Mouse (Mus musculus) monocyte, adult 2 months (primary cell): ENCODE results near the gene Selenoo.

Source experiments
- DNase-seq, 2 experiments: peaks; one replicate each; pipeline ENCODE4 v3.0.0; 2022; ENCODE audit warnings: low spot score in 2 of 2, low read depth in 1 of 2

Selenoo gene

DNA sequence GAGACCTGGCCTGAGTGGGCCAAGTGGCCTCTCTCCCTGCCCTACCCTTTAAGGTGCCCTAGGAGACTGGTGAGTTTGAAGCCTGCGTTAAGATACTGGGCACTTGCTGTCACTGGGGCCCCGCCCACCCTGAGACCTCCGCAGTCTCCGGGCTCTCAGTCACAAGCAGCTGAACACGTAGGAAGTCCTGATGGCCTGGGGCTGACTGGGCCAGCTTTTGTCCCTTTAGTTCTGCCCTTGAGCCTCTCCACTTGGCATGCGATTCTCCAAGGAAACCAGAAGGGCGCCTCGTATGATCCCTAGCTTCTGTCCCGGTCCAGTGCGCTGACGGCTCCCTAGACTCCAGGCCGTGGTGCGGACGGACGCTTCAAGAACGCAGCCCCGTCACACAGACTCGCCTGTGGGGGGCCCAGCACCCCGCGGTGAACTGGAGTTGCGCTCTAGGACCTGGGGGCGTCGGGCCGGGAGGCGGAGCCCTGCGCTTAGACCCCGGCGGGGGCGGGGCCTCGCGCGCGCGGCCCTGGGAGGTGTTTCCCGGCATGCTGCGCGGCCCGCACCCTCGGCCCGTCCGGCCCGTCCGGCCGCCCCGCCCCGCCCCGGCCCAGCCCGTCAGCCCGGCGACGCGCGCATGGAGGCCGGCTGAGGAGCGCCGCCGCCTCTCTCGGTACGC, 13.3 kb upstream of the Selenoo start:
- peak; percentile 31 to 62 for DNase-seq

DNA sequence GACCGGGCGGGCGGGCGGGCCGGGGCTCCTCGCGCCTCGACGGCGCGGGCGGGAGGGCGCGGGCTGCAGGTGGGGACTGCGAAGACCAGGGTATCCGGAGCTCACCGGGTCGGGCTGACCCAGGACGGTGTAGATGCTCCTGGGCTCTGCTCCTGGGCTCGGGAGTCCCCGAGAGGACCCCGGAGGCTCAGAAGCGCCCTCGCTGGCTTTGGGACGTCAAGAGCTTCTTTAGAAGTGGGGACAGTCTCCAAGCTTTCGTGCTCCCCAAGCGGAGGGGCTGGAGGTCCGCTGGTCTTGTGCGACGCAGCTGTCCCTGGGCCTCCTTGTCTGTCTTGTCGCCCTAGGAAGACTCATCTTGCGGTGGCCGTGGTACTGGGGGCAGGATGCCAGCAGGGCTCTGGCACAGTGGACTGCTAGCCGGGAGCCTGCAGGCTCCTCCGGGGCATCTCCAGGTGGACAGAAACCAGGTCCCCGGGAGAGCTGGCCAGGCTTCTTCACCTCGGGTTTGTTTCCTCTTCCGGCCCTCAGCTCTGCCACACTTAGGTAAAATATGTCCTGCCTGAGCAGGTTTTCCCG, 12.6 kb upstream of the Selenoo start:
- DNase-seq = no peak

GRCm38 (mm10) chr15:89078208-89078836, 10.6 kb upstream of the Selenoo start:
- peak; percentile 24 to 56 for DNase-seq

GRCm38 (mm10) chr15:89083906-89084305, 5.0 kb upstream of the Selenoo start:
- no peak for DNase-seq

DNA sequence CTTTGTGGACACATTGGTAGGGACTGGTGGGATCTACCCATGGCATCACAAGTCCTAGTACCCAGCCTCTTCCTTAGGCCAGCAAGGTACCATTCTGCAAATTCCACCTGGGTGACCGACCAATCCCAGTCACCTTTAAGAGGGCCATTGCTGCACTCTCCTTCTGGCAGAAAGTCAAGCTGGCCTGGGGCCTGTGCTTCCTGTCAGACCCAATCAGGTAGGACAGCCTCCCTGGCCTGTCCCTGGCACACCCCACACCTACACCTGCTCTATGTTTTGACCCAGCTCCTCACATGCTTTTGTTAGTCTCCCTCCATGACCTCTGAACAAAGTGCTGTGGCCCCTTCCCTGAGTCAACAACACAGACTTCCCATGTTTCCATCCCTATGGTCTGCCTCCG, 4.1 kb upstream of the Selenoo start:
- DNase-seq = no peak

DNA sequence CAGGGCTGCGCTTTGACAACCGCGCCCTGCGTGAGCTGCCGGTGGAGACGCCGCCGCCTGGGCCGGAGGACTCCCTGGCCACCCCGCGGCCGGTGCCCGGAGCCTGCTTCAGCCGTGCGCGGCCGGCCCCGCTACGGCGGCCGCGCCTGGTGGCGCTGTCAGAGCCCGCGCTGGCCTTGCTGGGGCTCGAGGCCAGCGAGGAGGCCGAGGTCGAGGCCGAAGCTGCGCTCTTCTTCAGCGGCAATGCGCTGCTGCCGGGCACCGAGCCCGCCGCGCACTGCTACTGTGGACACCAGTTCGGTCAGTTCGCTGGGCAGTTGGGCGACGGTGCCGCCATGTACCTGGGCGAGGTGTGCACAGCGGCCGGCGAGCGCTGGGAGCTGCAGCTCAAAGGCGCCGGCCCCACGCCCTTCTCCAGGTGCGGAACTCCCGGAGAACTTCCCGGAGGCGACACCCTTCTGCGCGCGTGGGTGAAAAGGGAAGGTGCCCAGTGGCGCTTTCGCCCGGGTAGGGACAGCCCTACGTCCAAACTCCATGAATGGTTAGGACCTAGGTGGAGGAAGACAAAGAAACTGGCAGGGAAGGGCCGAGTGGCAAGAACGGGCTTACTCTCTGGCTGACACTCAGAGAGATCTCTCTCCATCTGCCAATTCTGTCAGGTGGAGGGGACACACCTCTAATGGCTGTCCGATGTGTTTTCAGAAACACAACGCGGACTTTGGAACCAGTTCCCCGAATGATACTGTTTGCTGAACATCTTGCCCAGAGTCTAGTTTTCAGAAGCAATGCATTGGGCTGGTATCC, 566 bp downstream of the Selenoo start:
- no peak for DNase-seq

GRCm38 (mm10) chr15:89090662-89091061, 1.8 kb downstream of the Selenoo start:
- DNase-seq = no peak

DNA sequence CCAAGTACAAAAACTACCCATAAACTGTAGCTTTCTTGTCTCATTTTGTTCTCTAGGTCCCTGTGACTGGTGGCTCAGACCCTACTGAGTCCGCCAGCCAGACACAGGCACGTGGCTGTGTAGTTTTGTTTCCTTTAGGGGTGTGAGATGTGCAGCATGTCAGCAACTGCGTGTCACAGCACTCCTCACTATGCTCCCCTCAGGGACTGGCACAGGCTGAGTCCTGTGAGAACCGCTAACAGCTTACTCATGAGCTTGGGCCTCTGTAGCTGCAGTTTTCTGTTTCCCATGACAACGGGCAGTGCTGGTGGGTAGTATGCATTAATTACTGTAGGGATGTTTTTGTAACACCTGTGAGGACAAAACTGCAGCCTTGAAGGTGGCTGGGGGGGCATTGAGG, 3.3 kb downstream of the Selenoo start:
- no peak for DNase-seq

GRCm38 (mm10) chr15:89097450-89097849, 8.6 kb downstream of the Selenoo start:
- no peak for DNase-seq

GRCm38 (mm10) chr15:89098616-89099015, 9.7 kb downstream of the Selenoo start:
- DNase-seq = no peak

- no peak for DNase-seq
These were observed 11.9 kb downstream of the Selenoo start for GRCm38 (mm10) chr15:89100823-89101222.

- DNase-seq = no peak
These were observed 13.8 kb downstream of the Selenoo start for GRCm38 (mm10) chr15:89102646-89103045.

- DNase-seq = no peak
These were observed 15.0 kb downstream of the Selenoo start for GRCm38 (mm10) chr15:89103921-89104320.

GRCm38 (mm10) chr15:89104425-89104824, 15.5 kb downstream of the Selenoo start:
- no peak for DNase-seq

DNA sequence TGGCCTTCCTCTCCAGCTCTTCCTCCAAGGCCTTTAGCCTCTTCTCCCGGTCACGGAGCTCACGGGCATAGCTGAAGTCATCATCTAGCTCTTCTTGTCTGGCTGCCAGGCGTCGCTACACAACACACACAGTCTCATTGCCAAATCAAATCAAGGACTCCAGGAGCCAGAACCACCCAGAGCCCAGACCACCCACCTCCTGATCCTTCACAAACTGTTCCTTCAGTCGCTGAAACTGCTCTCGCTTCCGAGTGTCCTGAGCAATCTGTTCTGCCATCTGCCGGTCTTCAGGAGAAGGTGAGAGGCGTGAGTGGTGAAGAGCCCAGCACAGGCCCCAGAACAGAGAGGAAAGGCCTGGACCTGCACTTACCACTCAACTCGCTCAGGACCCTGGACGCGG, 17.2 kb downstream of the Selenoo start:
- no peak for DNase-seq

DNA sequence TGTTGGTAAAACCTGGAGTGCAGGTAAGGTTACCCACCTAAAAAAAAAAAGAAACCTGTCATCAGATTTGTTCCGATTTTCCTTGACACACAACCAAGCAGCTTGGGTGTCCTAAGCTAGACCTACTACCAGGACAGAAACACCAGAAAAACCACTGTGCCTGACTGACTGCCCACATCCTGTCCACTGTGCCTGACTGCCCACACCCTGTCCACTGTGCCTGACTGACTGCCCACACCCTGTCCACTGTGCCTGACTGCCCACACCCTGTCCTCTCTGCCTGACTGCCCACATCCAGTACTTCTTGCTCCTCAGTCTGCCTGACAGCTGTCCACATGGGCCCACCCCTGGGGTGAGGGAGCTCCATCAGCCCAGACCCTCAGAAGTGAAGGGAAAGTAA, 18.1 kb downstream of the Selenoo start:
- DNase-seq = no peak

DNA sequence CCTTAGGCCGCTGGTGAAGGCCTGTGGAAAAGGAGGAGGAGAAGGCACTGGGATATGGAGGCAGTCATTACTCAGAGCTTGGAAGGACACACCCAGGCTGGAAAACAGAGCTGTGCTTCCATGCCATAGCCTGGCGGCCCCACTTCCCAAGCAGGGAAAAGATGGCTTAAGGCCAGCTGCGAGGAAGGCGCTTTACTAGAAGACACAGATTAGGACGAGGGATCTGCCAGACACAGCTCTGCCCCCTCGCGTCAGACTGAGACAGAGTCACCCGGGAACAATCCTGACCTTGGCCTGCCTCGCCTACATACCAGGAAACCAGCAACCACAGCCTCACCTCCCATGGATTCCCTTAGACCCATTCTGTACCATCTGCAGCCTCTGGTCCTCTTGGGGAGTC, 21.3 kb downstream of the Selenoo start:
- DNase-seq = no peak

GRCm38 (mm10) chr15:89118007-89118406, 29.1 kb downstream of the Selenoo start:
- no peak for DNase-seq

DNA sequence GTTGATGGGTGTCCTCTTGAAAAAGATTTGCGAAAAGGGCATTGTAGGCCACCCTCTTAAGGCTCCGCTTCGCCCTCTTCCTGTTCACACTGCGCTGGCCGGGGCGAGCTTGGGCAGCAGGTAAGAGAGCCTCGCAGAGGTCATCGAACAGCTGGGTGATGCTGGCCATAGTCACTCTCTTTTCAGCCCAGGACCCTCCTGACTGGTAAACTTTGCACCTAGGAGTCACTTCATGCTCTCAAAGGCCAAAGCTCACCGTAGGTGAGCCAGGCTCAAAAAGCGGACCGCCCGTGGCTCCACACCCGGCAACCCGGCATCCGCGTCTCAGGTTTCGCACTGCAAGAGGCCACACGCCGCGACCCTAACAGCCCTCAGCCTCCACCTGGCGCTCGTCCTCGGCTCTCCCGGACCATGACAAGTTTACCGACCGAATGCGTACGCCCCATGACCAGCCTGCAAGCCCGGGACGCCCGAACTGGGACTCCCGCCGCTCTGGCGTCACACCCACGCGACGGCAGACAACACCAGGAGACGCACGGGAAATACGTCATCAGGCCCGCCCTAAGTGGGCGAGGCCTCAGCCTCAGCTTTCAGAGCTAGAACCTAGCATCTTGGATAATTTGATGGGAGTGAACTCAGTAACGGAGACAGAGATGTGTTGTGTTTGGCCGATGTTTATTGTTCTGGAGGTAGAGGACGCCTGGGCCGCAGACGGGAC, 33.9 kb downstream of the Selenoo start, which contains the start of gene Tubgcp6:
Tubgcp6 (minus strand) TSS at position 464 of the 718 bp plus-strand sequence.
- peak; percentile 81 to 91 for DNase-seq

DNA sequence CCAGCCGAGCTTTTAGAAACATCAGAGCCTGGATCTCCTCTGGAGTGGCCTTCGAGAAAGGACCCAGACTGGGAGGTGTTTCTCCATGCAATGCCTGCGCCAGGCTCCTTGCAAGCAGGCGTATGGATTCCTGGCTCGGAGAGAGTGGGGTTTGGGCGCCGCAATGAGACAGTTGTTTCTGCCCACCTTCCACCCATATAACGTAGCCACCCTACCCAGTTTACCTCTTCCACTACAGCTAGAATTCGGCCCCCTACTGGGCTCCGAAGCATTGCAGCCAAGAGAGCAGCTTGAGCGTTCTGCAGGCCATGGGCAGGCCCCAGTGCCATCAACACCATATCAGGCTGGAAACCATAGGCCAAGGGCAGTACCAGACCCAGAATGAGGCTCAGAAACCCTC, 34.7 kb downstream of the Selenoo start:
- DNase-seq = no peak

DNA sequence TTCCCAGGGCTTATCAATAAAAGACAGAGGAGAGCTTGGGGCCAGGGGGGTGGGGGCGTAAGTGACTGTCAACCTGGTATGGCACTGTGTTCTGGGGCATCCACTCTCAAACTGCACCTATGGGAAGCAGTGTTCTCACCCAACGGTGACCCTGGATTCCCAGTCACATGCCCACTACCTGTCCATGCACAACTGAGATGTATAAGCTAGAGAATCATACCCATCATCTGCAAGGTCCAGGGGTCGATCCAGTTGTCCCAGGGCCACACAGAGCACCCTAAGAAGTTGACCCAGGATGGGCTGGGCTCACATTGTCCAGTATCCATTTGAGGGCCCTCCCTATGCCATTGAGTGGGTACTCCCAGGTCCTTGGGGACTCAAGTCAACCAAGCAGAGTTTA, 35.4 kb downstream of the Selenoo start:
- DNase-seq = no peak
